Mouse (Mus musculus) heart, adult 2 months (tissue): ENCODE measurements at regions not wholly inside any gene's neighbourhood (a gene's known extent, or its start where the extent isn't known, plus 50 kb on each side); places are given as distances from the start of the nearest gene placed in this dataset.

Source experiments
- DNase-seq, 2 experiments: peaks; one replicate each; pipeline ENCODE4 v3.0.0; 2021
- H3K27ac ChIP-seq: fragments of 200-600 bp; 2 replicates; pipeline ENCODE4 v1.8.1; 2022
- H3K27me3 ChIP-seq: fragments of 200-500 bp; 2 replicates; pipeline ENCODE4 v1.6.1; 2012; ENCODE audit warnings: mild to moderate bottlenecking, low read length, inconsistent platforms, mixed read lengths; ENCODE audit not compliant: control insufficient read depth, insufficient read depth
- H3K36me3 ChIP-seq: fragments of 200-500 bp; 2 replicates; pipeline ENCODE4 v1.6.1; 2012; ENCODE audit warnings: low read length, inconsistent platforms; ENCODE audit not compliant: control insufficient read depth, insufficient read depth
- H3K4me1 ChIP-seq: fragments of 200-500 bp; 2 replicates; pipeline ENCODE4 v1.6.1; 2011; ENCODE audit warnings: low read length; ENCODE audit not compliant: control insufficient read depth, insufficient read depth
- H3K4me3 ChIP-seq: fragments of 200-600 bp; 2 replicates; pipeline ENCODE4 v1.8.1; 2022
- H3K79me2 ChIP-seq: fragments of 200-500 bp; replicated peaks from 2 replicates; pipeline ENCODE4 v1.6.1; 2012; ENCODE audit warnings: mild to moderate bottlenecking, inconsistent platforms, low read length, moderate library complexity, mixed read lengths; ENCODE audit not compliant: control insufficient read depth, insufficient read depth
- H3K9ac ChIP-seq: fragments of 200-500 bp; 2 replicates; pipeline ENCODE4 v1.6.1; 2012; ENCODE audit warnings: low read depth, mild to moderate bottlenecking, control low read depth, inconsistent platforms, low read length, mixed read lengths
- CTCF ChIP-seq: fragments of 200-600 bp; IDR thresholded peaks from 2 replicates; pipeline ENCODE4 v1.8.1; 2022; ENCODE audit warnings: antibody characterized with exemption, mild to moderate bottlenecking, moderate library complexity
- EP300 ChIP-seq: fragments of 200-500 bp; IDR thresholded peaks from 2 replicates; pipeline ENCODE4 v1.6.1; 2011; ENCODE audit warnings: low read depth, low read length, control low read depth; ENCODE audit not compliant: insufficient read depth
- POLR2A ChIP-seq: fragments of 200-500 bp; IDR thresholded peaks from 2 replicates; pipeline ENCODE4 v1.6.1; 2011; ENCODE audit warnings: mild to moderate bottlenecking, low read depth, low read length, control low read depth; ENCODE audit not compliant: insufficient read depth
- WGBS: fragments of 180-500 bp; shearing (Covaris S2); methylation state at CpG from one replicate; pipeline ENCODE4 v1.1.7; 2018; 5-methylcytosine and 5-hydroxymethylcytosine counted together
- intact Hi-C: fragments of 180-260 bp; cut with DNase I; formaldehyde crosslinking; loops from one replicate; pipeline ENCODE4 v1.15.1; 2025

DNA sequence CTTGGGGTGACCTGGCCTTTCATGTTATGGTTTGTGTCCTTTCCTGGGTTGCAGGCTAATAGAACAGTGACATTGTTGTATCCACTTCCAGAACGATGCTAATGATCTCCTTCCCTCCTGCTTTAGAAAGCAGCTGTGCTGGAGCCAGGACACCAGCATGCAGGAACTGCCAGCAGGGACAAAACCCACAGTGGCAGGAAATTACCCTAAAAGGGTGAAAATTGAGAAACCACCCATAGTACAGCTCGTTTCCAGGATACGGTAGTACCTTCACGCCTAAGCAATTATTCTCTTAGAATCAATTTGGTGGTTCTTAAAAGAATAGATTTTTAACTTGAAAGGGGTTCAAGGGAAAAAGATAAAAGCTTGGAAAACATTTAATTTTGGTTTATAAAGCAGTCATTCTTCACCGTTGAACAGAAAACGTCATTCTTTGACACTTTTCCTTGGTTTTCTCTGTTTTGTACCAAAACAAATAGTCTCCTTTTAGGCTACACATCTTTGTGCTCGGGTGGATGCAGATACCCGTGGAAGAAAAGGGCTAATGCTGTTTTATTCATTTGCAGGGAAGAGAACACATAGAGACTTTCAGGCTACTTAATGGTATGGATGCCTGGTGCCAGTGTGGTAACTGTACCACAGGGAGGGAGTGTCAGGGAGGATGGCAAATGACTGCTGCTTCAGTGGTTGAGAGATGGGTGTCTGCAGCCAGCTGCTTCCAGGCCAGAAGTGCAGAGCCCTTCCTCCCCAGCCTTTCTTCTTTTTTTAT is 394.5 kb downstream of the Igsf11 start:
- H3K4me1 ChIP-seq = no peaks in the 10 kb centered on the region
- H3K36me3 ChIP-seq = no peaks in the 10 kb centered on the region
- no peak for TF ChIP-seq EP300
- TF ChIP-seq CTCF = no peak
- TF ChIP-seq POLR2A = no peak
- no peak overlapping the region for H3K9ac ChIP-seq
- no peak overlapping the region for H3K27ac ChIP-seq
- WGBS = 65% methylated on average over 8 of the region's 8 CpGs
- intact Hi-C loops = no loop called here
- no peak overlapping the region for H3K4me3 ChIP-seq
- H3K79me2 ChIP-seq = no peaks in the 10 kb centered on the region
- H3K27me3 ChIP-seq = no peaks in the 10 kb centered on the region
- DNase-seq = no peak

- H3K4me1 ChIP-seq = no peaks in the 10 kb centered on the region
- no peak overlapping the region for H3K27ac ChIP-seq
- H3K4me3 ChIP-seq = no peak overlapping the region
- WGBS = 77% methylated on average over 3 of the region's 3 CpGs
- H3K36me3 ChIP-seq = no peaks in the 10 kb centered on the region
- no peaks in the 10 kb centered on the region for H3K79me2 ChIP-seq
- intact Hi-C loops = no loop called here
- TF ChIP-seq POLR2A = no peak
- TF ChIP-seq CTCF = no peak
- no peak for TF ChIP-seq EP300
- H3K9ac ChIP-seq = no peak overlapping the region
- no peaks in the 10 kb centered on the region for H3K27me3 ChIP-seq
- DNase-seq = no peak
These were observed 406.4 kb downstream of the Igsf11 start for GRCm38 (mm10) chr16:39298856-39299255.

DNA sequence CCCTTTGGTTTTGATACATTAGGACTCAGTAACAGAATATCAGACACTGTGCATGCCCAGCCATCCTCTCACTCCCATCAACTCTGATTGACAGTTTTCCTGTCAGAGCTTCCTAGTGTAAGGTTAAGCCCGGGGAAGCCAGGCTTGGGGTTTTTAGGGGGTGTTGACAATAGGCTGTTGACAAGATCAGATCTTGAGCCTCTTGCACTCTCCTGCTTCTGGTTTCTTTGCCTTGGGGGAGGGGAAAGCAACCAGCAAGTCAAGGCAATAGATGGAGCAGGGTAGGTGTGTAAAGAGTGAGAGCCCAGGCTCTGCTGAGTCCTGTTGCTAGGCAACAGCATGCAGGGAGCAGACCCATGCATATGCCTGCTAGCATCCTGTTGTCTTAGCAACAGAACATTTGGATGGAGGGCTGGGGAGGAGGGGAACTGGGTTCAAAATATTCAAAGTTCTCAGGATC is 410.5 kb downstream of the Igsf11 start:
- H3K27ac ChIP-seq = no peak overlapping the region
- H3K9ac ChIP-seq = no peak overlapping the region
- intact Hi-C loops = no loop called here
- no peak overlapping the region for H3K4me3 ChIP-seq
- no peaks in the 10 kb centered on the region for H3K36me3 ChIP-seq
- no peak for DNase-seq
- 30% methylated on average over 1 of the region's 1 CpGs for WGBS
- no peaks in the 10 kb centered on the region for H3K4me1 ChIP-seq
- no peaks in the 10 kb centered on the region for H3K79me2 ChIP-seq
- H3K27me3 ChIP-seq = no peaks in the 10 kb centered on the region
- TF ChIP-seq POLR2A = no peak
- no peak for TF ChIP-seq EP300
- no peak for TF ChIP-seq CTCF

GRCm38 (mm10) chr16:39303371-39303770 is 410.9 kb downstream of the Igsf11 start:
- H3K36me3 ChIP-seq = no peaks in the 10 kb centered on the region
- intact Hi-C loops = no loop called here
- no peak overlapping the region for H3K9ac ChIP-seq
- H3K4me1 ChIP-seq = no peaks in the 10 kb centered on the region
- H3K27me3 ChIP-seq = no peaks in the 10 kb centered on the region
- WGBS = 57% methylated on average over 7 of the region's 7 CpGs
- H3K79me2 ChIP-seq = no peaks in the 10 kb centered on the region
- no peak overlapping the region for H3K4me3 ChIP-seq
- DNase-seq = no peak
- no peak for TF ChIP-seq CTCF
- TF ChIP-seq EP300 = no peak
- TF ChIP-seq POLR2A = no peak
- H3K27ac ChIP-seq = no peak overlapping the region

- no peak for DNase-seq
- Histone ChIP-seq H3K79me2 (no peaks in the 10 kb centered on the region), H3K4me3 (no peak overlapping the region), H3K27me3 (no peaks in the 10 kb centered on the region), H3K9ac (no peak overlapping the region), H3K27ac (no peak overlapping the region), H3K4me1 (no peaks in the 10 kb centered on the region), H3K36me3 (no peaks in the 10 kb centered on the region)
- 55% methylated on average over 5 of the region's 5 CpGs for WGBS
- TF ChIP-seq POLR2A (no peak), CTCF (no peak), EP300 (no peak)
- intact Hi-C loops = no loop called here
These were observed 415.5 kb downstream of the Igsf11 start for GRCm38 (mm10) chr16:39307951-39308350.

DNA sequence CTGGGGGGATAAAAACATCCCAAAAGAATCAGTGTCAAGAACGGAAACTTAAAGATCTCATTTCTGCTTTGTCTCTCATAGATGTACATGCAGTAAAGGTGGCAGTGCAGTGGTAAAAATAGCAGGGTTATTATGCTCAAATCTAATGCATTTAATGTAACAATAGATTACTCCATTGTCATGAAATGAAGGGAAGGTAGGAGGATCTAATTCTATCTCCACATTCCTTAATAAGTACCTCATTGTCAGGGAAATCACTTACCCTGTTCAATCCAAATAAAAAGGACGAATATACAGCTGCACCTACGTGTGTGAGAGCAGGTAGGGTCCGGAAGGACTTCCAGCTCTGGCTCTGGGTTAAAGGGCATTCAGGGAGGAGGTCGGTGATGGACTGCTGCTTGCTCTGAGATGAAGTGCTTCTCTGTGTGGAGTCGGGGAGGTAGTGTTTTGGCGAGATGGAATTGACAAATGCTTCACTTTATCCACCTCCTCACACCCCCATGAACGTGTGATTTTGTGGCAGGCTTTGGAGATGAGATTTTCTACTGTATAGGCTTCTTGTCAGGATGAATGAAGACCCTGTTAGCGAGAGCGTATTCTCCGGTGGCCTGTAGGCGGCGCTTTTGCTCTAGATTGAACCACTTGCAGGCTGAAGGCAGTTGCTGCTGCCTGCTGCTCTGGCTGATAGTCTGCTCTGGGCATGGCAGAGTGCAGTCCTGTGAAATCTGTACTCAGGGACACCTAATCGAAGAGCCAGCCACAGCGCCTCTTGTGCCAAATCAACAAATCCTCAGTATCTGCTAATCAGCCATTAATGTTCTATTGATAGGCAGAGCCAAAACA is 424.5 kb downstream of the Igsf11 start:
- 22% methylated on average over 15 of the region's 15 CpGs for WGBS
- Histone ChIP-seq H3K27me3 (no peaks in the 10 kb centered on the region), H3K36me3 (no peaks in the 10 kb centered on the region), H3K4me1 (no peaks in the 10 kb centered on the region), H3K4me3 (no peak overlapping the region), H3K79me2 (no peaks in the 10 kb centered on the region), H3K9ac (no peak overlapping the region), H3K27ac (no peak overlapping the region)
- intact Hi-C loops = no loop called here
- TF ChIP-seq POLR2A (no peak), EP300 (no peak), CTCF (peak; percentile 60)
- DNase-seq = peak; percentile 3 to 24
